Mouse (Mus musculus) heart, embryonic 15.5 days (tissue): Measurements from ENCODE around the gene Uhrf1bp1. TPM values are rescaled to one million over a fixed set of nuclear protein-coding genes. Genes with fewer than 3 reads are reported as not detected.

ENCODE experiments used
- ATAC-seq: fragments of 200-750 bp; cut with Nextera tagmentation; replicated peaks from 2 replicates; pipeline ENCODE4 v1.8.0; 2017; ENCODE audit warnings: low read depth, moderate TSS enrichment; ENCODE audit not compliant: insufficient number of reproducible peaks, insufficient read depth, low FRiP score
- H3K27ac ChIP-seq: fragments of 300-500 bp; sonication (generic); 2 replicates; pipeline ENCODE4 v1.5.1; 2015; ENCODE audit warnings: mild to moderate bottlenecking, inconsistent platforms
- H3K27me3 ChIP-seq: fragments of 300-500 bp; sonication (generic); 2 replicates; pipeline ENCODE4 v1.6.1; 2015; ENCODE audit warnings: inconsistent platforms
- H3K36me3 ChIP-seq: fragments of 300-500 bp; sonication (generic); 2 replicates; pipeline ENCODE4 v1.6.1; 2015; ENCODE audit warnings: mild to moderate bottlenecking, inconsistent platforms
- H3K4me1 ChIP-seq: fragments of 300-500 bp; sonication (generic); replicated peaks from 2 replicates; pipeline ENCODE4 v1.6.1; 2015; ENCODE audit warnings: inconsistent platforms
- H3K4me2 ChIP-seq: fragments of 300-500 bp; sonication (generic); 2 replicates; pipeline ENCODE4 v1.6.1; 2015; ENCODE audit warnings: inconsistent platforms, mild to moderate bottlenecking, moderate library complexity
- H3K4me3 ChIP-seq: fragments of 300-500 bp; sonication (generic); 2 replicates; pipeline ENCODE4 v1.5.1; 2015; ENCODE audit warnings: mild to moderate bottlenecking, inconsistent platforms
- H3K9ac ChIP-seq: fragments of 300-500 bp; sonication (generic); 2 replicates; pipeline ENCODE4 v1.6.1; 2015; ENCODE audit warnings: mild to moderate bottlenecking, inconsistent platforms
- H3K9me3 ChIP-seq: fragments of 300-500 bp; sonication (generic); replicated peaks from 2 replicates; pipeline ENCODE4 v1.6.1; 2016; ENCODE audit warnings: inconsistent platforms
- WGBS: fragments of 180-500 bp; shearing (Covaris S2); methylation state at CpG from one replicate; pipeline ENCODE4 v1.1.7; 2015; ENCODE audit warnings: mixed read lengths; 5-methylcytosine and 5-hydroxymethylcytosine counted together
- polyA plus RNA-seq: library from polyadenylated mRNA; unstranded; fragments of >200 nt; fragmentation: Nextera tagmentation; extraction: Ambion mirVana; gene quantifications from 2 replicates; pipeline ENCODE4 v1.2.1, GENCODE M21; 2015

Gene Uhrf1bp1
- polyA plus RNA-seq, 1 experiment from 2014 or later: 3.0 TPM

GRCm38 (mm10) chr17:27941178-27941577 lies 84.9 kb downstream of the Uhrf1bp1 start:
- Histone ChIP-seq H3K4me3 (no peak overlapping the region), H3K9me3 (no peaks in the 10 kb centered on the region), H3K36me3 (no peaks in the 10 kb centered on the region), H3K4me1 (peaks cover 60% of the 10 kb centered on the region), H3K27ac (no peak overlapping the region), H3K27me3 (no peaks in the 10 kb centered on the region), H3K4me2 (no peak overlapping the region), H3K9ac (no peak overlapping the region)
- no peak for ATAC-seq
- WGBS: 58% methylated on average over 5 of the region's 5 CpGs

- ATAC-seq: no peak
- H3K36me3 ChIP-seq: no peaks in the 10 kb centered on the region
- no peak overlapping the region for H3K9ac ChIP-seq
- no peak overlapping the region for H3K27ac ChIP-seq
- H3K27me3 ChIP-seq: no peaks in the 10 kb centered on the region
- no peak overlapping the region for H3K4me2 ChIP-seq
- H3K4me3 ChIP-seq: no peak overlapping the region
- 57% methylated on average over 2 of the region's 2 CpGs for WGBS
- no peaks in the 10 kb centered on the region for H3K9me3 ChIP-seq
- peaks cover 64% of the 10 kb centered on the region for H3K4me1 ChIP-seq
Observed at GRCm38 (mm10) chr17:27941698-27942097, 85.5 kb downstream of the Uhrf1bp1 start.

DNA sequence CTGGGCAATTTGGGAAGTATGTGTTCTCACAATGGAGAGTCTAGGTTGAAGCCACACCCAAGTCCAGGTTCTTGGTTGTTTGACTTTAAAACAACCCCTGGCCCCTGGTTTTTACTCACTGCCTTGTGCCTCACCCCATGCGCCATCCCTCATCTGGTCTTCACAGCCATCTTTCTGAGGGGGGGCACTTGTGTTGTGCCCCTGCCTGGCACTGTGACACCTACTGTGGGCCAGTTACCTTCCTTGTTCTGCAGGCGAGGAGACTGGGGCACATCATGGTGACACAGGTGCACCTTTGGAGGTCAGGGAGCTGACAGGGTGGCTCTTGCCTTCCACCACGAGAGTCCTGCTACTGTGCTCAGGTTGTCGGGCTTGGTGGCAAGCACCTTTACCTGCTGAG lies 85.9 kb downstream of the Uhrf1bp1 start:
- H3K4me1 ChIP-seq: peaks cover 60% of the 10 kb centered on the region
- no peaks in the 10 kb centered on the region for H3K27me3 ChIP-seq
- 87% methylated on average over 4 of the region's 4 CpGs for WGBS
- no peaks in the 10 kb centered on the region for H3K36me3 ChIP-seq
- H3K4me2 ChIP-seq: no peak overlapping the region
- no peak overlapping the region for H3K4me3 ChIP-seq
- no peaks in the 10 kb centered on the region for H3K9me3 ChIP-seq
- H3K9ac ChIP-seq: no peak overlapping the region
- no peak overlapping the region for H3K27ac ChIP-seq
- ATAC-seq: no peak

- Histone ChIP-seq H3K4me3 (no peak overlapping the region), H3K9me3 (no peaks in the 10 kb centered on the region), H3K27me3 (no peaks in the 10 kb centered on the region), H3K4me1 (peaks cover 29% of the 10 kb centered on the region), H3K4me2 (no peak overlapping the region), H3K36me3 (no peaks in the 10 kb centered on the region), H3K27ac (peak overlapping the region; percentile 73), H3K9ac (no peak overlapping the region)
- 42% methylated on average over 6 of the region's 6 CpGs for WGBS
- peak; percentile 56; the same call in 1 of the 2 replicates for ATAC-seq
Observed at GRCm38 (mm10) chr17:27945546-27946216, 89.4 kb downstream of the Uhrf1bp1 start.

DNA sequence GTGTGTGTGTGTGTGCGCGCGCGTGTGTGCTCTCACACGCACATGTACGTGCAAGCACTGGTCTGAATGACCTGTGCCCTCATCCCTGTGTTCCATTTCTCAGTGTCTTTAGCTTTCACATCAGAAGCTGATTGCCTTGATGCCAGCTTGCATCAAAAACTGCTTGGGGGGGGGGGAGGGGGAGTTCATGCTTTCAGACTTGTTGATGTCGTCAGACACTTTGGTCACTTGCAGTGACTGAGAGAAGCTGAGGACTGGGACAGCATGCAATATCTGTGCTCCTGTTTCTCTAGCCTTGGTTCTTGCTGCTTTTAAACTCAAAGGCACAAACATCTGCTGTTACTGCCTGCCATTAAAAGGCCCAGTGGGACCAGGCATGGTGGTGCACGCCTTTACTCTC lies 90.1 kb downstream of the Uhrf1bp1 start:
- Histone ChIP-seq H3K9ac (no peak overlapping the region), H3K4me1 (peaks cover 22% of the 10 kb centered on the region), H3K4me2 (no peak overlapping the region), H3K9me3 (no peaks in the 10 kb centered on the region), H3K27me3 (no peaks in the 10 kb centered on the region), H3K36me3 (no peaks in the 10 kb centered on the region), H3K4me3 (no peak overlapping the region), H3K27ac (peak overlapping the region; percentile 73)
- ATAC-seq: no peak
- 81% methylated on average over 8 of the region's 8 CpGs for whole genome bisulfite sequencing

- Histone ChIP-seq H3K4me2 (no peak overlapping the region), H3K9me3 (no peaks in the 10 kb centered on the region), H3K36me3 (no peaks in the 10 kb centered on the region), H3K4me1 (peaks cover 19% of the 10 kb centered on the region), H3K9ac (no peak overlapping the region), H3K27ac (no peak overlapping the region), H3K4me3 (no peak overlapping the region), H3K27me3 (no peaks in the 10 kb centered on the region)
- no peak for ATAC-seq
- 82% methylated on average over 2 of the region's 2 CpGs for WGBS
Observed at GRCm38 (mm10) chr17:27947155-27947554, 90.9 kb downstream of the Uhrf1bp1 start.

Other genes with a start within 250 kb of the Uhrf1bp1 start
- gene Nudt3, start 232.9 kb upstream of the Uhrf1bp1 start, polyA plus RNA-seq: 132 and 145 TPM in 2 replicates
- gene RPS10-NUDT3, start 221.2 kb upstream of the Uhrf1bp1 start, polyA plus RNA-seq: not detected in 2 replicates
- 506 and 536 TPM in 2 replicates for gene Rps10, start 219.8 kb upstream of the Uhrf1bp1 start, polyA plus RNA-seq
- 0.54 and 0.82 TPM in 2 replicates for gene Pacsin1, start 200.9 kb upstream of the Uhrf1bp1 start, polyA plus RNA-seq
- 0.25 and 0.28 TPM in 2 replicates for gene Spdef, start 127.5 kb upstream of the Uhrf1bp1 start, polyA plus RNA-seq
- 11.9 and 14.1 TPM in 2 replicates for gene D17Wsu92e, start 35.8 kb upstream of the Uhrf1bp1 start, polyA plus RNA-seq
- gene Snrpc, start 18.3 kb upstream of the Uhrf1bp1 start, polyA plus RNA-seq: 186 and 202 TPM in 2 replicates
- 8.5 and 12.6 TPM in 2 replicates for gene Anks1, start 52.9 kb downstream of the Uhrf1bp1 start, polyA plus RNA-seq
- 42.7 and 46.4 TPM in 2 replicates for gene Taf11, start 53.4 kb downstream of the Uhrf1bp1 start, polyA plus RNA-seq
- 0.34 and 0.80 TPM in 2 replicates for gene Tcp11, start 224.2 kb downstream of the Uhrf1bp1 start, polyA plus RNA-seq